Mouse (Mus musculus) forebrain, postnatal 0 days (tissue): ENCODE data around the gene Clec16a. TPM values are rescaled to one million over a fixed set of nuclear protein-coding genes. Genes with fewer than 3 reads are reported as not detected.

Experiments
- ATAC-seq: fragments of 200-750 bp; cut with Nextera tagmentation; 2 replicates; pipeline ENCODE4 v1.8.0; 2017; ENCODE audit warnings: mild to moderate bottlenecking, moderate library complexity
- DNase-seq: peaks from one replicate; pipeline ENCODE4 v3.0.0-alpha.2; 2015
- H3K27ac ChIP-seq: fragments of 300-500 bp; sonication (generic); 2 replicates; pipeline ENCODE4 v1.5.1; 2014; ENCODE audit warnings: low read depth, mild to moderate bottlenecking, antibody characterized with exemption, low read length, moderate library complexity, mixed read lengths
- H3K27me3 ChIP-seq: fragments of 300-500 bp; sonication (generic); 2 replicates; pipeline ENCODE4 v1.6.1; 2014; ENCODE audit warnings: mild to moderate bottlenecking, low read length, mixed read lengths; ENCODE audit not compliant: insufficient read depth
- H3K36me3 ChIP-seq: fragments of 300-500 bp; sonication (generic); 2 replicates; pipeline ENCODE4 v1.6.1; 2014; ENCODE audit warnings: mild to moderate bottlenecking, moderate library complexity; ENCODE audit not compliant: insufficient read depth
- H3K4me1 ChIP-seq: fragments of 300-500 bp; sonication (generic); 2 replicates; pipeline ENCODE4 v1.6.1; 2014; ENCODE audit warnings: antibody characterized with exemption; ENCODE audit not compliant: insufficient read depth
- H3K4me2 ChIP-seq: fragments of 300-500 bp; sonication (generic); 2 replicates; pipeline ENCODE4 v1.6.1; 2014; ENCODE audit warnings: low read depth, mild to moderate bottlenecking, moderate library complexity
- H3K4me3 ChIP-seq: fragments of 300-500 bp; sonication (generic); 2 replicates; pipeline ENCODE4 v1.5.1; 2014; ENCODE audit warnings: low read depth, low read length, mixed read lengths
- H3K9ac ChIP-seq: fragments of 300-500 bp; sonication (generic); 2 replicates; pipeline ENCODE4 v1.6.1; 2014; ENCODE audit warnings: mild to moderate bottlenecking
- H3K9me3 ChIP-seq: fragments of 300-500 bp; sonication (generic); 2 replicates; pipeline ENCODE4 v1.6.1; 2016; ENCODE audit warnings: low read length
- CTCF ChIP-seq: sonication (generic); IDR thresholded peaks from 2 replicates; pipeline ENCODE4 v1.5.1; 2016; ENCODE audit warnings: antibody characterized with exemption, control low read depth, low read depth
- WGBS: fragments of 180-500 bp; shearing (Covaris S2); extraction: QIAGEN DNeasy Blood & Tissue Kit; methylation state at CpG from one replicate; pipeline ENCODE4 v1.1.7; 2014; 5-methylcytosine and 5-hydroxymethylcytosine counted together
- polyA plus RNA-seq: library from polyadenylated mRNA; unstranded; fragments of >200 nt; fragmentation: Nextera tagmentation; extraction: Ambion mirVana; gene quantifications from 2 replicates; pipeline ENCODE4 v1.2.1, GENCODE M21; 2015
- total RNA-seq: library from RNA; depleted of rRNA; stranded (reverse); fragments of >200 nt; gene quantifications from 2 replicates; pipeline ENCODE4 v1.2.3, GENCODE M21; 2014

The Clec16a gene
- total and polyA plus RNA-seq, 2 experiments from 2014 or later: 52.3 to 65.8 TPM

DNA sequence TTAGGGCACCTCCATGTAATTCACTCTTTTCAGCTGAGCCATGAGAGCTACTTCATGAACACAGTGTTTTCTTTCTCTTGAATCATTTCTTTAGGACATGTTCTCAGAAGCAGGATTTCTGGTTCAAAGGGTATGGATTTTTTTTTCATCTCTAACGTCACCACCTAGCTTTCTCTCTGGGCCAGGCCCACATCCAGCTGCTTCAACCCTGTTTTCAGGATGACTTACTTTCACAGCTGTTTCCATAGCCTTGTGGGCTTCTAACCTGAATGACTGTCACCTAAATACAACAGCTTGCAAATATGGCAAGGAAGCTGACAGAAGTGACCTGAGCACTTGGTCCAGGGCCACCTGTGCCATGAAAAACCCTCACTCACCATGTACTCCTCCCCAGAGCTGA lies 96.0 kb downstream of the Clec16a start:
- no peaks in the 10 kb centered on the region for H3K36me3 ChIP-seq
- H3K27me3 ChIP-seq: no peaks in the 10 kb centered on the region
- no peak for ATAC-seq
- no peak overlapping the region for H3K4me2 ChIP-seq
- DNase-seq: no peak
- TF ChIP-seq CTCF: no peak
- no peak overlapping the region for H3K27ac ChIP-seq
- H3K9me3 ChIP-seq: no peaks in the 10 kb centered on the region
- H3K4me3 ChIP-seq: no peak overlapping the region
- WGBS: 78% methylated on average over 1 of the region's 1 CpGs
- no peaks in the 10 kb centered on the region for H3K4me1 ChIP-seq
- H3K9ac ChIP-seq: no peak overlapping the region

DNA sequence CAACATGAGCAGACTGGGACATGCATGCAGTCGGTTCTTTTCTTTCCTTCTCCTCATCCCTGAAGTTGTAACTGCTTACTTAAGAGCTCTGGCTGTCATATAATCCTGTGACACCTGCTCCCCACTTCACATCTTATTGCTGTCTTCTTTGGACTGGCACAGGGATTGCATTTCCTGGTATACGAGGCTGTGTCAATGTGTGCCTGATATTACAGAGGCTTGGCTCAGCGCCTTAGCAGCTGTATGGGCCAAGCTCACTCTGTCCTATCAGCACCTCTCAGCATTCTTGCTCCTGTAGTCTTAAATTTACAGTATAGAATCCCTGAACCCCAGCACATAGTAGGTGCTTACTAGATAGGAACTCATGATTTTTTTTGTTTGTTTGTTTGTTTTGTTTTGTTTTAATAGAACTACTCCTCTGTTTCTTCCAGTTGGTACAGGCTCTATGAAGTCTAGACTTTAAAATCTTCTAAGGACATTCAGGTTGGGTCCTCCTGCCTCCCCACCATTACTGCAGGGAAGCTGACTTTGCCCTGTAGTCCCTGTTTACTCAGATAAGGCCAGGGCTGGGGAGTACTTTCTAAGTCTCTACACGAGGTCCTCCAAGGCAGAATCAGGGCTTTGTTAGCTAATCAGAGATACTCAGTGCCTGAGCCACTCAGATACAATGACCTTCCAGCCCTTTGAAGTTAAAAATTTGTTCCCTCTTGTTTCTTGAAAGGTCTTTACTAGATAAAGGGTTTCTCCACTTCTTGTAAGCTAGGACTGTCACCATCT lies 97.9 kb downstream of the Clec16a start:
- 49% methylated on average over 4 of the region's 4 CpGs for WGBS
- Histone ChIP-seq H3K4me3 (no peak overlapping the region), H3K9ac (no peak overlapping the region), H3K36me3 (no peaks in the 10 kb centered on the region), H3K9me3 (no peaks in the 10 kb centered on the region), H3K27me3 (no peaks in the 10 kb centered on the region), H3K27ac (no peak overlapping the region), H3K4me1 (no peaks in the 10 kb centered on the region), H3K4me2 (no peak overlapping the region)
- no peak for DNase-seq
- no peak for ATAC-seq
- no peak for TF ChIP-seq CTCF

DNA sequence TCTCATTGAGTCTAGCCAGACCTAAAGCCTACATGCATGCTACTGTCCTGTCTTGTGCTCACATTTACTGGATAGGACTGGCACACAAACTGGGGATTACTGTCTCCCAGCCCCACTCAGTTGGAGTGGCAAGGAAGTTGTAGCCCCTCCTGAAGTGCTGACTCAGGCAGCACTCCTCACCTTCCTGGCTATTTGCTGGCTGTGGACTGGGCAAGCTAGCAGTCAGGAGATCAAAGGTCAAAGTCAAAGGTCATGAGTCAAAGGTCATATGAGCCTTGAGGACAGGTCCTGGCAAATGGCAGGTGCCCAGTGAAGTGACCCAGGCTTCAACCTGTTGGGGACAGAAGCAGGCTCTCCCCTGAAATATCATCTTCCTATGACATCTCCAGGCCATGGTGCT lies 99.1 kb downstream of the Clec16a start:
- H3K4me2 ChIP-seq: no peak overlapping the region
- no peak for TF ChIP-seq CTCF
- DNase-seq (no peak), ATAC-seq (no peak)
- no peaks in the 10 kb centered on the region for H3K27me3 ChIP-seq
- H3K4me3 ChIP-seq: no peak overlapping the region
- H3K36me3 ChIP-seq: no peaks in the 10 kb centered on the region
- H3K27ac ChIP-seq: no peak overlapping the region
- H3K9me3 ChIP-seq: no peaks in the 10 kb centered on the region
- H3K4me1 ChIP-seq: no peaks in the 10 kb centered on the region
- H3K9ac ChIP-seq: no peak overlapping the region

DNA sequence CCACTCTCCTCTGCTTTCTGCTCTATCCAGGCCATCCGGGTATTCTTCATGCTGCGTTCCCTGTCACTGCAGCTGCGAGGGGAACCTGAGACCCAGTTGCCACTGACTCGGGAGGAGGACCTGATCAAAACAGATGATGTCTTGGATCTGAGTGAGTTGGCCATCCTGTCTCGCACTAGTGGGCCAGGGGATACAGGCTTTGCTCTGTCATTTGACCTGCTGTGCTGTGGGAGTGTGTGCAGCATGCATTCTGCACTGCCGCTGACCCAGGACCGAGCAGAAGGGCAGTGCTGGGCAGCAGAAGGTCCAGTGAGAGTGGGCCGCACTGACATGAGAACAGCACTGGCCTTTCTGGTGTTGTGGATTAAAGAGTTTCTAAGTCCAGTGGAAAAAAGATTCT lies 99.6 kb downstream of the Clec16a start:
- Histone ChIP-seq H3K27me3 (no peaks in the 10 kb centered on the region), H3K4me2 (no peak overlapping the region), H3K9ac (no peak overlapping the region), H3K9me3 (no peaks in the 10 kb centered on the region), H3K4me1 (no peaks in the 10 kb centered on the region), H3K36me3 (no peaks in the 10 kb centered on the region), H3K27ac (no peak overlapping the region), H3K4me3 (no peak overlapping the region)
- DNase-seq (no peak), ATAC-seq (no peak)
- TF ChIP-seq CTCF: no peak
- WGBS: 91% methylated on average over 8 of the region's 8 CpGs

DNA sequence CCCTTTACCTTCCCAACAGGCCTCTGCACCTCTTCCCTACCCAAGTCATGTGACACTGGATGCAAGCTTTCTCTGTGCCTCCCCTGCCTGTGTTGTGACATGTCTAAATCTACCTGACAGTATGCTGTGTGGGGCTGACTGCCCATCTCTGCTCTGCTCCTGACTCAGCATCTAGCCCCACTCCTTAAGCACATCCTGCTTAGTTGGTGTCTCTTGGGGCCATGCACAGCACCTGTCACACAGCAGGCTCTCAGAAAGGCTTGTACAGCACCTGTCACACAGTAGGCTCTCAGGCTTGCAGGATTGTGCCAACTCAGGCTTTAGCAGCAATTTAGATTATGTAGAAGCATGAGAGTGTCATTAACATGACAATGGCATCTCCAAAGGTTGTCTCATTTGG lies 106.7 kb downstream of the Clec16a start:
- no peak overlapping the region for H3K4me2 ChIP-seq
- H3K27ac ChIP-seq: no peak overlapping the region
- DNase-seq (no peak), ATAC-seq (no peak)
- peaks cover 6% of the 10 kb centered on the region; the same call in 1 of the 2 replicates for H3K4me1 ChIP-seq
- no peak overlapping the region for H3K4me3 ChIP-seq
- H3K27me3 ChIP-seq: no peaks in the 10 kb centered on the region
- H3K36me3 ChIP-seq: no peaks in the 10 kb centered on the region
- TF ChIP-seq CTCF: no peak
- no peak overlapping the region for H3K9ac ChIP-seq
- H3K9me3 ChIP-seq: no peaks in the 10 kb centered on the region

DNA sequence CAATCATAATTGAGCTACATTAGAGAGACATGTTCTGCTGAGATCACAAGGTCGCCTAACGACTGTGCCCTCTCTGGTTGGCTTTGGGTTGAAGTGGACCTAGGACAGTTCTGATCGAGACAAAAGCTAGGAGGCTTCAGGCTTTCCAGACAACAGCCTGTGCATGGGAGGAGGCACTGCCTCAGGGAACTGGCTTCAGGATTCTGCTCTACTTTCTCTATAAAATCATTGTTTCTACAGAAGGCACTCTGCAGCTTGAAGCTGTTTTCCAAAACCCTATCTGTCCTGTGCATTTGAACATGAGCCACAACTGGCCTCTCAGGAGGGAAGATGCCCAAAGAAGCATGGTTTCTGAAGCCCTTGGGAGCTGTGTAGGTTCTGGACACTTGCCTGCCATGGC lies 107.8 kb downstream of the Clec16a start:
- WGBS: 85% methylated on average over 3 of the region's 3 CpGs
- H3K27ac ChIP-seq: no peak overlapping the region
- no peaks in the 10 kb centered on the region for H3K9me3 ChIP-seq
- no peak for DNase-seq
- no peak for TF ChIP-seq CTCF
- H3K27me3 ChIP-seq: no peaks in the 10 kb centered on the region
- no peaks in the 10 kb centered on the region for H3K36me3 ChIP-seq
- H3K9ac ChIP-seq: no peak overlapping the region
- H3K4me1 ChIP-seq: peaks cover 10% of the 10 kb centered on the region; the same call in 1 of the 2 replicates
- H3K4me3 ChIP-seq: no peak overlapping the region
- no peak overlapping the region for H3K4me2 ChIP-seq
- no peak for ATAC-seq

DNA sequence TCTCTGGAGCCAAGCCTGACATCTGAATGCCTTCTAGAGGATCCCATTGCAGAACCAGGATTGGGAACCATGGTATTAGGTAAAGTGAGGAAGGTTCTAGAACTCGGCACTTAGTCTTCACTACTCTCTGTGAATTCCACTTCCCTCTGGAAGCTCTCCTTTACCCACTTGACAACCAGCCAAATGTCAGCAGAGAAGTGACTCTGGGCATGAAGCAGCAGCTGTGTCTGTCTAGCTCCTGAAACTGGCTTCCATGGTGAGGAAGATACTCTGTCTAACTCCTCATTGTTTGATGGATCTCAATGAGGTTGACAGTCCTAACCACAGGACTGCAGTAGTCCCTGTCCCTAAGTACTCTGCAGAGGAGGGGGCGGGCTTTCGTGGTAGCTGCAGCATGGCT lies 110.1 kb downstream of the Clec16a start:
- ATAC-seq (no peak), DNase-seq (no peak)
- no peaks in the 10 kb centered on the region for H3K9me3 ChIP-seq
- no peak overlapping the region for H3K4me3 ChIP-seq
- no peak overlapping the region for H3K9ac ChIP-seq
- no peaks in the 10 kb centered on the region for H3K36me3 ChIP-seq
- no peak overlapping the region for H3K27ac ChIP-seq
- TF ChIP-seq CTCF: no peak
- peaks cover 10% of the 10 kb centered on the region; the same call in 1 of the 2 replicates for H3K4me1 ChIP-seq
- WGBS: 85% methylated on average over 3 of the region's 3 CpGs
- H3K4me2 ChIP-seq: no peak overlapping the region
- no peaks in the 10 kb centered on the region for H3K27me3 ChIP-seq
